Mouse (Mus musculus) right cerebral cortex, postnatal 25 days (tissue): ENCODE results near the gene Drd4.

Experiments used
- DNase-seq: peaks from one replicate; pipeline ENCODE4 v3.0.0; 2022

Drd4 gene

GRCm38 (mm10) chr7:141335682-141336081, 43.9 kb downstream of the Drd4 start:
- DNase-seq: no peak

- no peak for DNase-seq
These were observed 44.5 kb downstream of the Drd4 start for GRCm38 (mm10) chr7:141336296-141336695.

- no peak for DNase-seq
These were observed 46.1 kb downstream of the Drd4 start for GRCm38 (mm10) chr7:141337716-141338416.

GRCm38 (mm10) chr7:141338576-141339131, 46.8 kb downstream of the Drd4 start, which contains the start of gene Eps8l2:
TSS of gene Eps8l2 (plus strand) at chr7:141338880.
- no peak for DNase-seq

- no peak for DNase-seq
These were observed 47.6 kb downstream of the Drd4 start for GRCm38 (mm10) chr7:141339215-141339920.

GRCm38 (mm10) chr7:141340023-141340422, 48.2 kb downstream of the Drd4 start:
- DNase-seq: no peak

- DNase-seq: no peak
These were observed 48.7 kb downstream of the Drd4 start for GRCm38 (mm10) chr7:141340476-141340875.

GRCm38 (mm10) chr7:141341689-141342226, 50.0 kb downstream of the Drd4 start:
- DNase-seq: no peak

- no peak for DNase-seq
These were observed 51.4 kb downstream of the Drd4 start for GRCm38 (mm10) chr7:141343230-141343629.

- no peak for DNase-seq
These were observed 51.9 kb downstream of the Drd4 start for GRCm38 (mm10) chr7:141343696-141344095.

- no peak for DNase-seq
These were observed 53.0 kb downstream of the Drd4 start for GRCm38 (mm10) chr7:141344787-141345186.
